Mouse (Mus musculus): Measurements from ENCODE around the gene Morn2. TPM values are rescaled to one million over a fixed set of nuclear protein-coding genes. Genes with fewer than 3 reads are reported as not detected.

Gene Morn2
- polyA plus RNA-seq, 1 experiment from 2014 or later, result 32.1 TPM

GRCm38 (mm10) chr17:80291148-80291547 lies 1.1 kb downstream of the Morn2 start:
- no peak overlapping the region for H3K9ac ChIP-seq (ENCODE audit: low read length)
- no peaks in the 10 kb centered on the region for H3K27me3 ChIP-seq (ENCODE audit: control insufficient read depth, insufficient read depth, low read length)
- H3K36me3 ChIP-seq (ENCODE audit: control insufficient read depth, insufficient read depth, low read length), result no peaks in the 10 kb centered on the region
- no peak for ATAC-seq (ENCODE audit: insufficient number of reproducible peaks, insufficient read depth, low FRiP score, low read depth)
- no peaks in the 10 kb centered on the region for H3K9me3 ChIP-seq (ENCODE audit: control insufficient read depth, low read length)
- H3K27ac ChIP-seq (replicated peaks in 1 of 2; ENCODE audit: control insufficient read depth in 1 of 2, insufficient read depth in 1 of 2, low read depth in 2 of 2, low read length in 2 of 2), result no peak overlapping the region
- H3K4me1 ChIP-seq (ENCODE audit: control insufficient read depth in 2 of 2, insufficient read depth in 2 of 2, low read length in 2 of 2), result peaks cover 2 to 6% of the 10 kb centered on the region in 2 experiments; a peak in 3 of 4 replicates
- H3K4me3 ChIP-seq (ENCODE audit: control insufficient read depth in 1 of 2, insufficient read depth in 1 of 2, low read depth in 1 of 2, low read length in 2 of 2), result no peak overlapping the region
- no peak overlapping the region for H3K4me2 ChIP-seq (ENCODE audit: low read length)
- 9% methylated on average over 2 of the region's 2 CpGs for WGBS

GRCm38 (mm10) chr17:80295258-80295657 lies 5.3 kb downstream of the Morn2 start:
- 81% methylated on average over 5 of the region's 5 CpGs for WGBS
- ATAC-seq (ENCODE audit: insufficient number of reproducible peaks, insufficient read depth, low FRiP score, low read depth), result no peak

DNA sequence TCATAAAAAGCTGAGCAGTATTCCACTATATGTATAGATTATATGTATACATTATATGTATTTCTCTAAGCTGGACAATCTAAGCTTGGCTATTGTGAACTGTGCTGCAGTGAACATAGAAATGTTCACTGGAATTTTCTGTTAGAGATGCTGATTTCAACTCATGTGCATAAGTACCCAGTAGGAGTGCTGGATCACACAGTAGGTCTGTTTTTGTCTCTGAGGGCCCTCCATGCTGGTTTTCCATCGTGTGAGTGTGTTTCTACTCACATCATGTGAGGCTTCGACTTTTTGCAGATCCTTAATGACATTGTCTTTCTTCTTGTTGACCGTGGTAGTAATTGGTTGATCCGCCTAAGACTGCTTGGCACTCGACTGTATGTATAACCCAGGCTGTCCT lies 8.8 kb downstream of the Morn2 start:
- ATAC-seq (ENCODE audit: insufficient number of reproducible peaks, insufficient read depth, low FRiP score, low read depth), result no peak
- no peak overlapping the region for H3K9ac ChIP-seq (ENCODE audit: low read length)
- no peaks in the 10 kb centered on the region for H3K4me1 ChIP-seq (ENCODE audit: control insufficient read depth in 2 of 2, insufficient read depth in 2 of 2, low read length in 2 of 2)
- H3K4me2 ChIP-seq (ENCODE audit: low read length), result no peak overlapping the region
- H3K36me3 ChIP-seq (ENCODE audit: control insufficient read depth, insufficient read depth, low read length), result no peaks in the 10 kb centered on the region
- no peak overlapping the region for H3K4me3 ChIP-seq (ENCODE audit: control insufficient read depth in 1 of 2, insufficient read depth in 1 of 2, low read depth in 1 of 2, low read length in 2 of 2)
- 84% methylated on average over 5 of the region's 5 CpGs for WGBS
- no peak overlapping the region for H3K27ac ChIP-seq (replicated peaks in 1 of 2; ENCODE audit: control insufficient read depth in 1 of 2, insufficient read depth in 1 of 2, low read depth in 2 of 2, low read length in 2 of 2)
- no peaks in the 10 kb centered on the region for H3K27me3 ChIP-seq (ENCODE audit: control insufficient read depth, insufficient read depth, low read length)
- H3K9me3 ChIP-seq (ENCODE audit: control insufficient read depth, low read length), result no peaks in the 10 kb centered on the region

More at GRCm38 (mm10) chr17:80295258-80295657, 5.3 kb downstream of the Morn2 start:
- Histone ChIP-seq H3K4me3 (ENCODE audit: control insufficient read depth in 1 of 2, insufficient read depth in 1 of 2, low read depth in 1 of 2, low read length in 2 of 2) (no peak overlapping the region), H3K27ac (replicated peaks in 1 of 2; ENCODE audit: control insufficient read depth in 1 of 2, insufficient read depth in 1 of 2, low read depth in 2 of 2, low read length in 2 of 2) (no peak overlapping the region), H3K4me1 (ENCODE audit: control insufficient read depth in 2 of 2, insufficient read depth in 2 of 2, low read length in 2 of 2) (no peaks in the 10 kb centered on the region), H3K36me3 (ENCODE audit: control insufficient read depth, insufficient read depth, low read length) (no peaks in the 10 kb centered on the region), H3K27me3 (ENCODE audit: control insufficient read depth, insufficient read depth, low read length) (no peaks in the 10 kb centered on the region), H3K9ac (ENCODE audit: low read length) (no peak overlapping the region), H3K4me2 (ENCODE audit: low read length) (no peak overlapping the region), H3K9me3 (ENCODE audit: control insufficient read depth, low read length) (no peaks in the 10 kb centered on the region)

DNA sequence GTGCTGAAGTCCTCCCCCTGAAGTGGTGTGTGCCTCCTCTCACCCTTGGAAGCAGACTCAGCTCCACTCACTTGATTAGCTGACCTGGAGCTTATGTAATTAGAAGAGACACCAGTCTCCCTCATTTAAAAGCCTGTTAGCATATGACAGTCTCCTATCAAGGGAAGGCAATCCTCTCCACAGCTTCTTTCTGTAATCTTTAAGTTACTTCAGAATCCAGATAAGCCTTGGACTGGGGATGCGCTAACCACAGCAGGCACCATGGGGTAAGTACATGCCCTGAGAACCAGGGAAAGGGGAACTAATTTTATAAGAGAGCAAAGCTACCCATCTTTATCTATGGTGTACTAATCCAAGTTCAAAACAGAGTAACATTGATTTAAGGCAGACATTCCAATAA lies 17.2 kb downstream of the Morn2 start, which contains the start of gene Arhgef33:
Gene Arhgef33, plus strand, starts transcription at position 157 of the 400 bp plus-strand sequence.
- H3K4me2 ChIP-seq (ENCODE audit: low read length), result no peak within 1 kb of the TSS
- H3K9me3 ChIP-seq (ENCODE audit: control insufficient read depth, low read length), result no peaks in the 10 kb centered on the region
- H3K27me3 ChIP-seq (ENCODE audit: control insufficient read depth, insufficient read depth, low read length), result no peaks in the 10 kb centered on the region
- peaks cover 2 to 3% of the 10 kb centered on the region in 2 experiments; a peak in 1 of 4 replicates for H3K4me1 ChIP-seq (ENCODE audit: control insufficient read depth in 2 of 2, insufficient read depth in 2 of 2, low read length in 2 of 2)
- no peaks in the 10 kb centered on the region for H3K36me3 ChIP-seq (ENCODE audit: control insufficient read depth, insufficient read depth, low read length)
- H3K9ac ChIP-seq (ENCODE audit: low read length), result no peak within 1 kb of the TSS
- no peak within 1 kb of the TSS for H3K4me3 ChIP-seq (ENCODE audit: control insufficient read depth in 1 of 2, insufficient read depth in 1 of 2, low read depth in 1 of 2, low read length in 2 of 2)
- 63% methylated on average over 1 of the region's 1 CpGs for WGBS
- ATAC-seq (ENCODE audit: insufficient number of reproducible peaks, insufficient read depth, low FRiP score, low read depth), result no peak
- no peak within 1 kb of the TSS for H3K27ac ChIP-seq (replicated peaks in 1 of 2; ENCODE audit: control insufficient read depth in 1 of 2, insufficient read depth in 1 of 2, low read depth in 2 of 2, low read length in 2 of 2)

- H3K36me3 ChIP-seq (ENCODE audit: control insufficient read depth, insufficient read depth, low read length), result no peaks in the 10 kb centered on the region
- no peak overlapping the region for H3K9ac ChIP-seq (ENCODE audit: low read length)
- no peak overlapping the region for H3K4me2 ChIP-seq (ENCODE audit: low read length)
- WGBS, result 64% methylated on average over 9 of the region's 9 CpGs
- no peak overlapping the region for H3K4me3 ChIP-seq (ENCODE audit: control insufficient read depth in 1 of 2, insufficient read depth in 1 of 2, low read depth in 1 of 2, low read length in 2 of 2)
- no peak for ATAC-seq (ENCODE audit: insufficient number of reproducible peaks, insufficient read depth, low FRiP score, low read depth)
- H3K4me1 ChIP-seq (ENCODE audit: control insufficient read depth in 2 of 2, insufficient read depth in 2 of 2, low read length in 2 of 2), result peaks cover 2 to 3% of the 10 kb centered on the region in 2 experiments; a peak in 1 of 4 replicates
- H3K27ac ChIP-seq (replicated peaks in 1 of 2; ENCODE audit: control insufficient read depth in 1 of 2, insufficient read depth in 1 of 2, low read depth in 2 of 2, low read length in 2 of 2), result no peak overlapping the region
- H3K27me3 ChIP-seq (ENCODE audit: control insufficient read depth, insufficient read depth, low read length), result no peaks in the 10 kb centered on the region
- no peaks in the 10 kb centered on the region for H3K9me3 ChIP-seq (ENCODE audit: control insufficient read depth, low read length)
These were observed 21.8 kb downstream of the Morn2 start for GRCm38 (mm10) chr17:80311761-80312160.

DNA sequence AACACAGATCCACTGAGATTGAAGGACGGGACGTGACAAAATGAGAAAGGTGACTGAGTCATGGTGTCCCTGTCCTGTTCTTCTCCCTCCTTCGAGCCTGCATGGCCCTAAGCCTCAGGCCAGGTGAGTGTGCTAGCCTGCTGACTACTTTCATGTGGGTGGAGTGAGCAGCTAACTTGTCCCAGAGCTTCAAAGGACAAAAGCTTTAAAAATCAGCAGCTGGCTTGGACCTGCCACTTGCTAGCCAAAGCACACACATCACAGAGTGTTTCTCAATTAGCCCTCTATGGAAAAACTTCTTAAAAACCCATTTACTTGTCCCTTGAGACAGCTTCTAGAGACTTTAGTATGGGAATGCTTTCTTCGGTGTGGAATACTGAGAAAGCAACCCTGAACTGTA lies 22.4 kb downstream of the Morn2 start:
- Histone ChIP-seq H3K27me3 (ENCODE audit: control insufficient read depth, insufficient read depth, low read length) (no peaks in the 10 kb centered on the region), H3K4me1 (ENCODE audit: control insufficient read depth in 2 of 2, insufficient read depth in 2 of 2, low read length in 2 of 2) (peaks cover 2 to 3% of the 10 kb centered on the region in 2 experiments; a peak in 1 of 4 replicates), H3K27ac (replicated peaks in 1 of 2; ENCODE audit: control insufficient read depth in 1 of 2, insufficient read depth in 1 of 2, low read depth in 2 of 2, low read length in 2 of 2) (no peak overlapping the region), H3K4me2 (ENCODE audit: low read length) (no peak overlapping the region), H3K4me3 (ENCODE audit: control insufficient read depth in 1 of 2, insufficient read depth in 1 of 2, low read depth in 1 of 2, low read length in 2 of 2) (no peak overlapping the region), H3K9me3 (ENCODE audit: control insufficient read depth, low read length) (no peaks in the 10 kb centered on the region), H3K9ac (ENCODE audit: low read length) (no peak overlapping the region), H3K36me3 (ENCODE audit: control insufficient read depth, insufficient read depth, low read length) (no peaks in the 10 kb centered on the region)
- ATAC-seq (ENCODE audit: insufficient number of reproducible peaks, insufficient read depth, low FRiP score, low read depth), result no peak
- 76% methylated on average over 4 of the region's 4 CpGs for WGBS

- no peaks in the 10 kb centered on the region for H3K27me3 ChIP-seq (ENCODE audit: control insufficient read depth, insufficient read depth, low read length)
- H3K4me2 ChIP-seq (ENCODE audit: low read length), result no peak overlapping the region
- no peaks in the 10 kb centered on the region for H3K9me3 ChIP-seq (ENCODE audit: control insufficient read depth, low read length)
- H3K4me3 ChIP-seq (ENCODE audit: control insufficient read depth in 1 of 2, insufficient read depth in 1 of 2, low read depth in 1 of 2, low read length in 2 of 2), result no peak overlapping the region
- 53% methylated on average over 6 of the region's 6 CpGs for WGBS
- no peak overlapping the region for H3K27ac ChIP-seq (replicated peaks in 1 of 2; ENCODE audit: control insufficient read depth in 1 of 2, insufficient read depth in 1 of 2, low read depth in 2 of 2, low read length in 2 of 2)
- H3K36me3 ChIP-seq (ENCODE audit: control insufficient read depth, insufficient read depth, low read length), result no peaks in the 10 kb centered on the region
- peaks cover 5 to 14% of the 10 kb centered on the region in 2 experiments for H3K4me1 ChIP-seq (ENCODE audit: control insufficient read depth in 2 of 2, insufficient read depth in 2 of 2, low read length in 2 of 2)
- no peak overlapping the region for H3K9ac ChIP-seq (ENCODE audit: low read length)
- ATAC-seq (ENCODE audit: insufficient number of reproducible peaks, insufficient read depth, low FRiP score, low read depth), result no peak
These were observed 32.2 kb downstream of the Morn2 start for GRCm38 (mm10) chr17:80322228-80322627.

- WGBS, result 83% methylated on average over 4 of the region's 4 CpGs
- no peaks in the 10 kb centered on the region for H3K9me3 ChIP-seq (ENCODE audit: control insufficient read depth, low read length)
- H3K27me3 ChIP-seq (ENCODE audit: control insufficient read depth, insufficient read depth, low read length), result no peaks in the 10 kb centered on the region
- no peak overlapping the region for H3K4me3 ChIP-seq (ENCODE audit: control insufficient read depth in 1 of 2, insufficient read depth in 1 of 2, low read depth in 1 of 2, low read length in 2 of 2)
- no peak overlapping the region for H3K9ac ChIP-seq (ENCODE audit: low read length)
- no peak overlapping the region for H3K27ac ChIP-seq (replicated peaks in 1 of 2; ENCODE audit: control insufficient read depth in 1 of 2, insufficient read depth in 1 of 2, low read depth in 2 of 2, low read length in 2 of 2)
- peaks cover 5 to 14% of the 10 kb centered on the region in 2 experiments for H3K4me1 ChIP-seq (ENCODE audit: control insufficient read depth in 2 of 2, insufficient read depth in 2 of 2, low read length in 2 of 2)
- H3K4me2 ChIP-seq (ENCODE audit: low read length), result no peak overlapping the region
- H3K36me3 ChIP-seq (ENCODE audit: control insufficient read depth, insufficient read depth, low read length), result no peaks in the 10 kb centered on the region
- no peak for ATAC-seq (ENCODE audit: insufficient number of reproducible peaks, insufficient read depth, low FRiP score, low read depth)
These were observed 33.0 kb downstream of the Morn2 start for GRCm38 (mm10) chr17:80323015-80323414.

Measured in heart, embryonic 14.5 days (tissue).